Mouse (Mus musculus) fat pad, adult 2 months (tissue): ENCODE measurements around the gene Asxl1.

Experiments
- DNase-seq: peaks from one replicate; pipeline ENCODE4 v3.0.0-alpha.2; 2011; ENCODE audit warnings: low read depth, low spot score; ENCODE audit errors: extremely low read depth

Gene Asxl1

GRCm38 (mm10) chr2:153408971-153409370, 63.3 kb downstream of the Asxl1 start:
- no peak for DNase-seq

GRCm38 (mm10) chr2:153411557-153411956, 65.9 kb downstream of the Asxl1 start:
- DNase-seq, result no peak

GRCm38 (mm10) chr2:153412563-153412962, 66.9 kb downstream of the Asxl1 start:
- no peak for DNase-seq

GRCm38 (mm10) chr2:153414607-153415006, 69.0 kb downstream of the Asxl1 start:
- no peak for DNase-seq

- DNase-seq, result no peak
Measured at GRCm38 (mm10) chr2:153417841-153418240, 72.2 kb downstream of the Asxl1 start.

GRCm38 (mm10) chr2:153418381-153418780, 72.8 kb downstream of the Asxl1 start:
- no peak for DNase-seq

- no peak for DNase-seq
Measured at GRCm38 (mm10) chr2:153421233-153421632, 75.6 kb downstream of the Asxl1 start.

GRCm38 (mm10) chr2:153422051-153422450, 76.4 kb downstream of the Asxl1 start:
- no peak for DNase-seq

GRCm38 (mm10) chr2:153423113-153423512, 77.5 kb downstream of the Asxl1 start:
- DNase-seq, result no peak

- DNase-seq, result no peak
Measured at GRCm38 (mm10) chr2:153424557-153424956, 78.9 kb downstream of the Asxl1 start.

- DNase-seq, result no peak
Measured at GRCm38 (mm10) chr2:153425124-153425844, 79.7 kb downstream of the Asxl1 start.

GRCm38 (mm10) chr2:153425998-153426670, 80.5 kb downstream of the Asxl1 start:
- no peak for DNase-seq

- DNase-seq, result no peak
Measured at GRCm38 (mm10) chr2:153426931-153427330, 81.3 kb downstream of the Asxl1 start.

- no peak for DNase-seq
Measured at GRCm38 (mm10) chr2:153428485-153428884, 82.9 kb downstream of the Asxl1 start.

GRCm38 (mm10) chr2:153430571-153430970, 84.9 kb downstream of the Asxl1 start:
- DNase-seq, result no peak

GRCm38 (mm10) chr2:153432492-153432891, 86.9 kb downstream of the Asxl1 start:
- no peak for DNase-seq

GRCm38 (mm10) chr2:153433859-153434258, 88.2 kb downstream of the Asxl1 start:
- no peak for DNase-seq

GRCm38 (mm10) chr2:153434880-153435831, 89.5 kb downstream of the Asxl1 start:
- no peak for DNase-seq

- DNase-seq, result no peak
Measured at GRCm38 (mm10) chr2:153436641-153437305, 91.1 kb downstream of the Asxl1 start.

GRCm38 (mm10) chr2:153437306-153437659, 91.7 kb downstream of the Asxl1 start:
- no peak for DNase-seq

GRCm38 (mm10) chr2:153440755-153441154, 95.1 kb downstream of the Asxl1 start:
- no peak for DNase-seq
